Mouse (Mus musculus): ENCODE data around the gene Smco2.

GRCm38 (mm10) chr6:146855185-146855584, 5.3 kb downstream of the Smco2 start:
- TF ChIP-seq POLR2A (IDR thresholded peaks at IDR 0.05; ENCODE audit: control insufficient read depth, extremely low read depth, insufficient read depth, low read length, poor library complexity) (no peak), CTCF (IDR thresholded peaks at IDR 0.05; ENCODE audit: borderline replicate concordance, control insufficient read depth, extremely low read depth, insufficient read depth, low read length, poor library complexity) (no peak)

Data from thymus, adult 2 months (tissue).